Mouse (Mus musculus) heart, adult 18-20 months (tissue): Measurements from ENCODE around the gene Syt2. TPM values are rescaled to one million over a fixed set of nuclear protein-coding genes. Genes with fewer than 3 reads are reported as not detected.

Experiments used
- DNase-seq, 2 experiments: peaks; one replicate each; pipeline ENCODE4 v3.0.0; 2021 to 2022; ENCODE audit warnings: mixed read lengths in 1 of 2
- total RNA-seq, 2 experiments: library from RNA; stranded (reverse); gene quantifications; 2 replicates each; pipeline ENCODE4 v1.2.3; 2021

Gene Syt2
- total RNA-seq, 2 experiments from 2014 or later = not detected

DNA sequence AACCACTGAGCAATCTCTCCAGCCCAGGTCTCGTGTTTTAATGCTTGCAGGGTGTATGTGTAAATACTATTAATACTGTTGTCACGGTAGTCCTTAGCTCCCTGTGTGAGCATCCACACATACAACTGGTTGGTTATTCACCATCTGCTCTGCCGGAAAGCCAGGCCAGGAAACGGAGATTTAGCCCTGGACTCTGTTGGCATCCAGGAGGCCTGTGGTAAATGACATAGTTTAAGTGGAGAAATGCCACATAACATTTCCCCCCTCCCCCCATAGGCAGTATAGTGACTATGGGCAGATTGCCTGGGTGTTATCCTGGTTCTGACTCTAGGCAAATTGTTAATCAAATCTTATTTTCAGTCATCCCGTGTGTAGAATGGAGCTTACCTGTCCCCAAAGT lies 4.3 kb downstream of the Syt2 start:
- no peak for DNase-seq

DNA sequence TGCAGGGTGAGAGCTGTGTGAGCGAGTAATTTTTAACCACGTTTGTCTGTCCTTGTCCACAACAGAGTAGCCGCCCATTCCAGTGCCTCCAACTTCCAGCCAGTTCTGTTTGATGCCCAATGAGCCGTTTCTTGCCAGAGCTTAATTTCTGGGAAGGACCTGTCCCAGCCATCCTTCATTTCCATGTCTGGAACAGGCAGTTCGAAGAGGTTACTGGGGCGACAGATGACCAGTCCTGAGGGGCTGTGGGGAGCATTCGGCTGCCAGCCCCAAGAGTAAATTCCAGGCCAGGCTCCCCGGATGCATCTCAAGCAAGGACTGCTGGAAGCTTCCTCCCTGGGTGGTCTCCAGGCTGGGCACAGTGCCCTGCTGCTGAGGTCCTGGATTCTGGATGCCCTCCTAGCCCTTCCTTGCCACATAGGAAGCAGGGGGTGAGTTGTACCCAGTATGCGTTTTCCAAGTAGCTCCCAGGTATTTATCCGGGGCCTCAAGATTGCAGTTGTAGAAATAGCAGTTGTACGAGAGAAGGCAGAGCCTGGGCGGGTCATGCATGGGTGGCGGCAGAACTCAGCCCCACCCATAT lies 4.9 kb downstream of the Syt2 start:
- no peak for DNase-seq

DNA sequence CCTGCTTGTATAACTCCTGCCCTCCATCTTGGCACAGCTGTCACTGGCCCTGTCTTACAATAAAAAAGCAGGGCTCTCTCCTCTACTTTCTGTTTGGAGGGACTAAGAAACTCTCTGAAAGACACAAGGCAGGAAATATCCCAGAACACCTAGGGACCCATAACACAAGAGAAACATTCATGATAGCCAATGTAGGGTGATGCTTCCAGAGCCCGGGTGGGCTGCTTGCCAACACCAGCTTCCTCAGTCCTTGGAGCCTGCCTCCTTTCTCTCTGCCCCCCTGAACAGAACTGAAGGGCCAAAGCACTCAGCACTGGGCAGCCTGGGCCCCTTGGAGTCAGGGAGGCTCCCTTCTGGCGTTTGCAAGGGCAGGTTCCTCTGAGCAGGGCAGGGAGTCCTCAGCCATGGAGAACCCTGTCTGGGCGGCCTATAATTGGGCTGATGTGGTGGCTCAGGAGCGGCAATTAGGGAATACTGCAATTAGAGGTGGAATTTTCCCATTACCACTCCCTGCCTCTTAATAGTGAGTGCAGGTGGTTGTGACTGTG lies 5.4 kb downstream of the Syt2 start:
- DNase-seq = peak; percentile 26 to 35

DNA sequence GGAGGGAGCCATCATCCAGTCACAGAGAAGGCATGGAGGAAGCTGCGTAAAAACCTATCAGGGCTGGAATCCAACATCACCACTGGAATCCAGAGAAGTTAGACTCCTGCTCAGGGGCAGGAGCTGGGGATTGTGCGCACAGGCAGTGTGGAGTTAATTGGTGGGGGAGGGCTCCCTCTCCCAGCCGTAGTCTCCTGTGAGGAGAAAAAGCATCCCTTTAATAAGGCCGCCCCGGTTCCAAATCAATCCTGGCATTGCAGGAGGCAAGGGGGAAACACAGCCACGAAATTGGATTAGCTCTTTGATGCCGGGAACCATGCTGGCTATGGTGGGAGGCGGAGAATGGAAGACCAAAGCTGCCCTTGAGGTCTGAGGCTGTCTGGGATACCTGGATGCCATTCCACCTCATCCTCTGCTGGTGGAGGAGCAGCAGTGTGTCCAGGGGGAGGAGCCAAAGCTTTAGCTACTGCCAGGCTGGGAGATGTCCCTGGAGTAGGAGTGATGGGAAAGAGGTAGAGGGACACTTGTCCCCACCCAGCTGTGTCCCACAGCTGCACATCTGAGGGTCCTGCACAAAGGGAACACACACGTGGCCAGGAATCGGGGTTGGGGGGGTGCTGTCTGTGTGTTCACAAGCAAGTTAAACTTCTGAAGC lies 7.3 kb downstream of the Syt2 start:
- no peak for DNase-seq

DNA sequence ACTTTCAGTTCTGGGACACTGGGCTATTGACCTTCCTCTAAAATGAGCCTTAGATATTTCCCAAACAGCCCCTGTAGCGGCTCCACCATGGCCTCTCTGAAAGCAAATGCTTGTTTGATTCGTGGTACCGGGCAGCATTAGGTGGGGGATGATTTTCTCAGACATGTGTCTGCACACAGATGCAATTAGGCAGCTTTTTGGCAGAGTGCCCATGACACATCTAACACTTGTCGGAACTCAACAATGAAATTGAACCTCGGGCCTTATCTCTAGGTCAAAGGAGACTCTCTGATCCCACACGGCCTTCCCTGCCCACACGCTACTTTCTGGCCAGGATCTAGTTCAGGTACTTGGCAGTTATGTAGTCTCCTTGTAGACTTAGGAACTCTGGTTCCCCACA lies 12.4 kb downstream of the Syt2 start:
- DNase-seq = no peak

DNA sequence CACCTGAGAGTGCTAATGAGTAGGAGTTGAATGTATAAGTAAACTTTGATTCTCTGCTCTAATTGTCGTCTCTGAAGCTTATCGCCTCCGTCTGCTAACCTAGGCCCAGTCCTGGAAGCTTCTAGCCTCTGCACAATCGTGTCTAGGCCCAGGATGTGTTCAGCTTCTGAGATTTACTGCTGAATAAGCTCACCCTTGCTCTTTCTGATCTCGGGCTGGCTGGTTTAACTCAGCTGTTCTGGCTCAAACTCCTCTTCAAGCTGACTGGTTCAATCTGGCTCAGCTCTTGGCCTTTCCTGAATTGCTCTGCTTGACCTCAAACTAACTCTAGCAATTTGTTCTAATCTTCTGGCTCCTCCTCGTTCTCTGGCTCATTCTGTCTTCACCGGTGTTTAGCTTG lies 13.7 kb downstream of the Syt2 start:
- no peak for DNase-seq

DNA sequence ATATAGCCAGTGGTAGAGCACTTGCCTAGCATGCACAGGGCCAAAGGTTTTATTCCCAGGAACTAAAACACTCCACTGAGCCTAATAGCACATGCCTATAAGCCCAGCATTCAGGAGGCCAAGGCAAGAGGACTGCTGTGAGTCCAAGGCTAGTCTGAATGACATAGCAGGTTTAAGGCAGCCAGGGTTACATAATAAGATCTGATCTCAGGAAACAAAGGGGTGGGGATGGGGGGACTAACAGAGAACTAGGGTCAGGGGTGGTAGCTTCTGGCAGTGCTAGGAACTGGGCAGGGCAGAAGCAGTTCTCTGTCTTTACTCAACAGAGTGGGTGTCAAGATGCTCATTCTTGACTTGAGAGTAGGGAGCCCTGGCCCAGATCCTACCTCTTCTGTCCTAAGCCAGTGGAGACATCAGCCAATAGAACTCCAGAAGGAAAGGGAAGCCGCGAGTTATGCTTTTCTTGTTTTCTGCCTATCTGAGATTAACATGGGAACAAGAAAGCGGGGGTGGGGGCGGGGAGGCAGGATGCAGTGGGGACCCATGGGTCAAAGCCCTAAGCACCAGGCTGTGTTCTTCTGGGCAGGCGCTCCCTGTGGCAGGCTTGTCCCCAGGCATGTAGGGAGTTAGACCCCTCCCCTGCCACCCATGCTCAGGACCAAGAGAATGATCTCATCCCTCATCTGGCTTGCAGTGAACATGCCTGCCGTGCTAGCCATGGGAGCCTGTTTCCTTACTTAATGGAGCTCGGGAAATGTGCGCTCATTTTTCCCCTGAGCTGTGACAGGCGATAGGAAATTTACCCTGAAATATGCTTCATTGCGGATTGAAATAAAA lies 25.0 kb downstream of the Syt2 start:
- DNase-seq = no peak

DNA sequence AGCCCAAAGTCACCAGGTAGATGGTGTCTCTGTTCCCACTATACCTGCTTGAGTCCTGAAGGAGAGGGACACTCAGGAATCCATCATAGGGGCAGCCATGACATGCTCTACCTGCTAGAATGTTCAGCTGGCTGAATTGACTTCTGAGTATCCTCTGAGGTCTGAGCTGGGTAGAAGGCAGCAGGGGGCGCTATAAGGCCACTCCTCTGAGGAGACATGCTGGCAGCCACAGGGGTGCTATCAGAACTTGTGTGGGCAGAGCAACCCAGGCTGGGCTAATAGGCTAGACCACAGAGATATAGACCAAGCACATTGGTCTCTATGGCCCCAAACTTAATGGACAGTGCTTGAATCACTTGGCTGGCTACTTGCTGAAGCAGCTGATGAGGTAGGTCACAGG lies 27.8 kb downstream of the Syt2 start:
- peak in 1 of 2 experiments; percentile 7 for DNase-seq

DNA sequence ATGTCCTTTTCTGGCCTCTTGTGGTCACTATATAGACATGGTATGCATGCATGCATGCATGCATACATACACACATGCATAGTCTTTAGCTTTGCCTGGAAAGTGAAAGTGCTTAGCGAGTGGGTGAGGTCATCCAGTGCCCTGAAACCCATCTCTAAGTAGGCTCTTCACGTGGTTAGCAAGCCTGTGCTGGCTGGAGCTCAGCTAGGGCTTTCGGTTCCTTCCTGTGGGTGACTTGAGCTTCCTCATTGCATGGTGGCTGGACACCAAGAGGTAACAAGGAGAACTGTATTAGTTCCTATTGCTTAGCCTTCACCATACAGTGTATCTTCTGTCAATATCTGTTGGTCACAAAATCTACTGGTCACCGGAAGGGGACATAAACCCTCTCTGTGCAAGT lies 33.0 kb downstream of the Syt2 start:
- peak; percentile 6 to 61 for DNase-seq

DNA sequence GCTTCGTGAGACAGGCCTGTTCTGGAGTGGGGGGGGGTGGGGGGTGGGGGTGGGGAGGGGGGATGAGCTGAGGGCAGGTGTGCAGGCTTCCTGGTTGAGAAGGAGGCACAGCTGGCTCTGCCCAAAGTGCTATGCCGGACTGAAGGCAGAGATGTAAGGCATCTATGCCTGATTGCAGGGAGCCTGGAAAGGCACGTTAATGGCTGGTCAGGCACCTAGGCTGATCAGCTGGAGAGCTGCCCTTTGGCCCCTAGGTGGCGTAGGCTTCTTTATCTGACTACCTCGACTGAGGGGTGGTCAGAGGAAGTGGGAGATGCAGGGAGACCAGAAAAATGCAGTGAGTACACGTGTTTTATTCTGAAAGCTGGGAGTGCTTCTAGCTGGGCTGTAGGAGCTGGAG lies 34.1 kb downstream of the Syt2 start:
- DNase-seq = no peak

DNA sequence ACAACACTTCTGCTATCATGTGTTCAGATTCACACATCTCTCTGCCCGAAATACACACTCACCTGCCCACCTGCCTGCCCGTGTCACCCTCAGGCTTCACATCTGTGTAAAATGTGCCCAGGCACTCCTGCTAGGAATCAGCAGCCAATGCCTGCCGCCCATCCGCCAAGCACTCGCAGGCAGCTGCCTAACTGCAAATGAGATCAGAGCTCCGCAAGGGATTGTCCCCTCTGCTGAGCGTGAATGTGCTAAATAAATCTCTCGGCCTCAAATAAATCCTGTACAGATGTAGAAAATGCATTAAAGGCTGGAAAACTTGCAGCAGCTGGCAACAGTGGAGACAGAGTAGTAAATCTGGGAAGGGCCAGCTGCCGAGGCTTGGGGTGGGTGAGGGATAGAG lies 36.0 kb downstream of the Syt2 start:
- DNase-seq = no peak

DNA sequence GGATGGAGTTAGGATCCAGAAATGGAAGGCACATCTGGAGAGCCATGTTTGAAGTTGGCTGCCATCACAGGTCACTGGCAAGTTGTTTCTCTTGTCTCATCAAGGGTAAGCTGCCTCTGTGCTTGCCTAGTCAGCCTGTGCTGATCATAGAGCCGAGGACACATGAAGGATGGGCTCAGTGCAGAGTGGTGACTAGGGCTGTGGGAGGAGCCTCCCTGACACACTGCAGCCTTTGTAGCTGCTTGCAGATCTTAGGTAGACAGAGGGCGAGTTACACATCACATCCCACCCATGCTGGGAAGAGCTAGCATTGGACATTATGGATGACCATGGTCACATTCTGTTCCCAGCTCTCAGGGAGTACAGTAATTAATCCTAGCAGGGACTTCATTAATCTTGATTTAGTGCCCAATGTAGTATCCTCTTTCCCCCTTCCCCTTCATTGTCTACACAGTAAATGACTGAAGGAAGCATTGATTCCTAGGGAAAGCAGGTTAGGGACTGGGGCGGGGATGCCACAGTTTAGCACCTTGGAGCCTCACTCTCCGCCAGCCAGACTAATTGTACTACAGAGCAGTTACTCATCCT lies 40.5 kb downstream of the Syt2 start:
- DNase-seq = no peak

DNA sequence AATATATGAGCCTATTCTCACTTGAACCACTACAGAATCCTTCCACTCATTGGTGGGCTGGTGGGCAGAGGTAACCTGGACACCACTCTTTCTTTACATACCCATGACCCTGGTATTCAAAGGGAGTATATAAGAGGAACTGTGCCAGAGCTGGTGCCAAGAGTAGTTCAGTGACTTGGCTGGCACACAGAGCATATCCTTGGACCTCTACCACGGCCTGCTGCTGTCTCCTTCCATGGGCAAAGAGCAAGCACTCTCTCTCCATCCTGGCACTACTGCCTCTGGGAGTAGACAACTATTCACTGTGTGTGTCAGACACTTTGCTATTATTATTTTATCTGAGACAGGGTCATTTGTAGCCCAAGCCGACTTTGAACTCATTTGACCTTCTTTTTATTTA lies 49.8 kb downstream of the Syt2 start:
- no peak for DNase-seq

DNA sequence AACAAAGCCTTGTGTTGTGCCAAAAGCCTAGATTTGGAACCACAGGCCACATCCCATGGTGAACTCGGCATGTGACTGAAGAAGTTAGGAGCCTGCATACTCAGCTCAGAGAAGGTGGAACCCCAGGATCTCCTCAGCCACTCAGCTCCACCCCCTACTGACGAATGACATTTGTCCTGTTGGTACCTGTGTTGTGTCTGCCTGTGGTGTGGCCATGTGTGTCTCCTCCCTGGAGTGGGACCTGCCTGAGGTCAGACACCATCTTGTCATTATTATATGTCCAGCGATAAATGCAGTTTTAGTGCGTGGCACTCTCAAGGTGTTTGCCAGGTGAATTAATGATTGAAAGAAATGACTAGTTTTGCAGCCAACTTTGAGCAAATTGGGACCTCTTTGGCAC lies 50.6 kb downstream of the Syt2 start:
- DNase-seq = no peak

DNA sequence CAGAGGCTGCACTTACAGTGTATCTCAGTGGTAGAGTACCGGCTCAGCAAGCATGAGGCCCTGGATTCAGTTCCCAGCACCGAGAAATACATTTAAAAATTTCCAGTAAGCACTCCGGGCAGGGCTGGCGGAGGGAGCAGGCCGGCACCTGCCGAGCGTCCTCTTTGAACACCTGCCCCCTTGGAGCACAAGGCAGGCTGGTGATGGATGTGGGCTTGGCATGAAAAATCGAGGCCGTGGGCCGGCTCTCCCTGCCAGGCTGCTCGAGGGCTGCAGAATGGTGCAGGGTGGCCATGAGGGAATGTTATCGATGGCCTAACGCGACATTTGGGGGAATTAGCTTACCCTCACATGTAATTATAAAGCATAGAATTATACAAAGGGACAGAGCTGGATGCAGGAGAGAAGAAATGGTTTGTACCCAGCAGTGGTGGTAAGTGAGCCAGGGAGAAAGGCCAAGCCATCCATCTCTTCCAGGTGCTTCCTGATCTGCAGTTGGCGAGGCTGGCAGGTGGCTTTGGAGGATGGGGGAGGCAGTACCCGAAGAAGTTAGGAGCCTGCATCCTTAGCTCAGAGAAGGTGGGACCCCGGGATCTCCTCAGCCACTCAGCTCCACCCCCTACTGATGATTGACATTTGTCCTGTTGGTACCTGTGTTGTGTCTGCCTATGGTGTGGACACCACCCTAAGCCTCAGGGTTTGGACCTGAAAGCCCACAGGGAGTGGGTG lies 51.2 kb downstream of the Syt2 start:
- no peak for DNase-seq

DNA sequence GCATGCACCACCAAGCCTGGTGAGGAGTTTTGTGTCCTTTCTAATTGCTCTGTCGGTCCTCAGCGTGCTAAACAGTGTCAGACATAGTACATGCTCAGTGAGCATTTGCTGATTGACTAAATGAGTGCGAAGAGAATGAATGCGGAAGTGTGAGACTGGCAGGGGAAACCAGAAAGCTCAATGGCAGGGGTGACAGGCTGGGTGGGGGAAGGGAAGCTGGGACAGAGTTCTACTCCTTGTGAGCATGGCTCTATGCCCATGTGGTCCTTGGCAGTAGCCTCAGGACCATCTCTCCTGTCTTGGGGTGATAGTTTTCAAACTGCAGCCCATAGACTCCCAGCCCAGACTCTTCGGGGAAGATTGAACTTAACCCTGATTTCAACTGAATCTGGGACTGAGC lies 52.0 kb downstream of the Syt2 start:
- no peak for DNase-seq

DNA sequence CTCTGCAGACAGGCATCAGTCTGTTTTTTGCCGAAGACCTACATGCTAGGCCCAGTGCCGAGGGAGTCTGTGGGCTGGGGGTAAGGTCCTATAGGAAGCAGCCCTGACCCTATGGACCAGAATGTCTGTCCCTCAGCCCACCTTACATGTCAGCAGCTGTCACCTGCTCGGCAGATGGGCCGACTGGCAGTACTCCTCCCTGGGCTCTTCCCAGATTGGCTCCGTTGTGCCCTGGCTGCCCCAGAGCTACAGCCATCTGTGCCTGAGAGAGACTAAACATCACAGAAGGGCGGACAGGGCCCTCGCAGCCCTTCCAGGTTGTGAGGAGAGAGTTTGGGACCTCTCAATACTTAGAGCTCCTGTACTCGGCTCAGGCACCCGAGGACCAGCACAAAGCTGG lies 52.9 kb downstream of the Syt2 start:
- no peak for DNase-seq

DNA sequence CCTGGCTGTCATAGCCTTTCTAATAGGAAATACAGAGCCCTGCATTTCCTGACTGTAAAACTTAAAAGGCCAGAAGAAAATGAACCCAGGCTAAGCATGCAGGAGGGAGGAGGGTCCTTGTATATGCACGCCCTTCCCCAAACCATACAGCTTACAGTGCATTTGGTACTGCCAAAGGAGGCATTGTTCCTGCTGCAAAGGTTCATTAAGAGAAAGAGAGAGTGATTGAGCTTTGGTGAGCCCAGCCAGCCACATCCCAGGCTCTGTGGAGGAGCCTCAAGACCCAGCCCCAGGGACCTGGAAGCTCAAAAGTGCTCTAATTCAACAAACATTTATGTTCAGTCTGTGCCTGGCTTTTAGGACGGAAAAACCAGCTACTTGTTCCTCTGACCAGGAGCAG lies 53.7 kb downstream of the Syt2 start:
- no peak for DNase-seq

DNA sequence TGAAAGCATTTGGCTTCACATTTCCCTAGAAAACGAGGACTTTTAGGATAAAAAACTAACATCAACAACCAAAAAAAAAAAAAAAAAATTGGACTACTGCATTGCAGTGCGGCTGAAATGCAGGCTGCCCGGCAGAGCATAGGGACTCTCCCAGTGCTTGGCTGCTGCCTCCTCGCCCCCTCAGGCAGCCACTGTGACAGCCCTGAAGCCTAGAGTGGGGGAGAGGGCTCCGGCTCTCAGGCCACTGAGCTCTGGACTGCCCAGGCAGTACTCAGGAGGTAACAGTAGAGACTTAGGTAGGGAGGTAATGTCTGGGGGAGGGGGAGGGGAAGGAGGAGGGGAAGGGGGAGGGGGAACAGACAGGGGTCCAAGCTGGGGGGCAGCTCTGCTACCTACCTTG lies 54.2 kb downstream of the Syt2 start:
- DNase-seq = no peak

DNA sequence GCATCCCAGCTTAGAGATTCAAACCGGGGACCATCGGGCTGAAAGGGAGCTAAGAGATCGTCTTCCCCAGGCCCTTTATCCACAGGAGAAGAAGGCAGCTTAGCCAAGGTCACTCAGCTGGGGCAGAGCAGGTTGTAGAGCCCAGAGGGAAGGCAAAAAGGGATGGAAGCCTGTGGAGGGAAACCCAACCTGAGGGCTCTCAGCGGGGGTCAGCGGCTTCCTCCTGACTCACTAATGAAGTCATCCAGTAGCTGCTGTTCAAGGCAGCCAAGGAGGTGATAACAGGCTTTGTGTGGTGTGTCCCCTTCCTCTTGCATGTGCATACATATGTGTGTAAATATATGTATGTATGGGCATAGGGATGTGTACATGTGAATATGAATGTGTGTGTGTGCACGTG lies 54.7 kb downstream of the Syt2 start:
- no peak for DNase-seq

DNA sequence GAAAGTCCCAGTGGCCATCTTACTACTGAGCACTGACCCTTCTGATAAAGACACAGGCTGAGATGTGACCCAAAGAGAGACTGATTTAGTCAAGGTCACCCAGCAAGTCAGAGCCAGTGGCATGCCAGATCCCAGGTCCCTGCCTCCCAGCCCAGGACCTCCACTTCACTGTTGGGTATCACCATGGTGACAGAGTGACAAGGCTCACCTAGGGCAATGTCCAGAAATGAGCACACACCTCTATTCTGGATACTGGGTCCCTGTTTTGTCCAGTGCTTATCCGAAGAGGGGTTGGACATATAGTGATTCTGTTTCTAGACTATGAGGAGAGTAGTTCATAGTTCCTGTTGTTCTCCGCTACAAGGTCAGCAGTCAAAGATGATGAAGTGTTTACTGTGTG lies 56.8 kb downstream of the Syt2 start:
- no peak for DNase-seq
